Mouse (Mus musculus): Measurements from ENCODE around the gene Gm29094.
"Not testable (repeated sequence)": the region's sequence is repeated elsewhere in the genome, so short reads cannot be mapped to it uniquely, and the experiment has no call there.

GRCm38 (mm10) chr9:89212428-89212827 lies 13.2 kb downstream of the Gm29094 start:
- not testable (repeated sequence) for TF ChIP-seq CTCF, EP300 (IDR thresholded peaks at IDR 0.05; ENCODE audit: low read depth)
